Mouse (Mus musculus) olfactory bulb, adult 2 months (tissue): Measurements from ENCODE around the gene Thap2. TPM values are rescaled to one million over a fixed set of nuclear protein-coding genes. Genes with fewer than 3 reads are reported as not detected.

Experiments
- H3K27ac ChIP-seq: fragments of 200-500 bp; 2 replicates; pipeline ENCODE4 v1.5.1; 2012; ENCODE audit warnings: low read depth, low read length; ENCODE audit not compliant: insufficient read depth
- H3K4me1 ChIP-seq: fragments of 200-500 bp; 2 replicates; pipeline ENCODE4 v1.6.1; 2012; ENCODE audit warnings: low read length; ENCODE audit not compliant: control insufficient read depth, insufficient read depth
- H3K4me3 ChIP-seq: fragments of 200-500 bp; 2 replicates; pipeline ENCODE4 v1.5.1; 2012; ENCODE audit warnings: mild to moderate bottlenecking, low read depth, low read length, moderate library complexity; ENCODE audit not compliant: insufficient read depth
- CTCF ChIP-seq: fragments of 200-500 bp; IDR thresholded peaks from 2 replicates; pipeline ENCODE4 v1.5.1; 2012; ENCODE audit warnings: low read depth, mild to moderate bottlenecking, low read length, moderate library complexity; ENCODE audit not compliant: insufficient read depth
- POLR2A ChIP-seq: fragments of 200-500 bp; IDR thresholded peaks from 2 replicates; pipeline ENCODE4 v1.6.1; 2012; ENCODE audit warnings: mild to moderate bottlenecking, low read depth, low read length, moderate library complexity; ENCODE audit not compliant: insufficient read depth
- WGBS: fragments of 180-500 bp; shearing (Covaris S2); methylation state at CpG from one replicate; pipeline ENCODE4 v1.1.7; 2018; 5-methylcytosine and 5-hydroxymethylcytosine counted together
- polyA plus RNA-seq: library from polyadenylated mRNA; stranded (reverse); fragments of >200 nt; gene quantifications from 2 replicates; pipeline ENCODE4 v1.2.4, GENCODE M21; 2012; ENCODE audit warnings: low replicate concordance; ENCODE audit not compliant: missing spikeins, insufficient read depth, insufficient read length

Gene Thap2
- polyA plus RNA-seq, 1 experiment, result not detected

DNA sequence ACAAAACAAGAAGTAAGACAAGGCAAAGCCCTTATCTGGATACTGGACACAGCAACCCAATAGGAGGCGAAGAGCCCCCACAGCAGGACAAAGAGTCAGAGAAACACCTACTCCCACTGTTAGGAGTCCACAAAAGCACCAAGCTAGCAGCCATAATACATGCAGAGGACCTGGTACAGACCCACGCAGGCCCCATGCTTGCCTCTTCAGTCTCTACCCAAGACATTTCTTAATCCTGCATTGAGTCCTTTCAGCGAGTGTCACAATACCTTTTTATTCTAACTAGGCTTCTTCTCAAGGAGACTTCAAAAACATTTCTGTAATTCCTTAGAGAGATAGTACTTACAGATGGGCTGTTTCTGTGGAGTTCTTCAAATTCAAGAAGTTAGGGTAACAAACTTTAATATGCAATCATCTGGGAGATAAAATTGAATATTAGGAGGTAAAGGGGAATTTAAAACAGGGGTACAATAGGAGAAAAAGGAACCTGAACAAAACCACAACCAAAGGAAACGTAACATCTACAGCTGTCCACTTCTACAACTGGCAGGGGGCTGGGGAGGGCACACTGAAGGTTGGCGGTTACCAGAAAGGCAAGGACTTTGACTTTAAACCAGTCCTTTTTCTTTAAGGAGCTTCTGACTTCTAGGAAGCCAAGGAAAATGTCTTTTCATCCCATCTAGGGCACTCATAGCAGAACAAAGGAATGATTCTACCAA, 62.8 kb downstream of the Thap2 start:
- TF ChIP-seq POLR2A (no peak), CTCF (no peak)
- Histone ChIP-seq H3K27ac (no peak overlapping the region), H3K4me1 (no peaks in the 10 kb centered on the region), H3K4me3 (no peak overlapping the region)
- 78% methylated on average over 5 of the region's 5 CpGs for WGBS

Other genes starting within 250 kb of the Thap2 start
- gene Tph2, start 199.4 kb downstream of the Thap2 start, polyA plus RNA-seq, result not detected in 2 replicates
- gene Tbc1d15, start 133.0 kb downstream of the Thap2 start, polyA plus RNA-seq, result not detected in 2 replicates
- gene Rab21, start 68.8 kb downstream of the Thap2 start, polyA plus RNA-seq, result 184 and 283 TPM in 2 replicates
- gene Tmem19, start 21.9 kb downstream of the Thap2 start, polyA plus RNA-seq, result not detected in 2 replicates
- not detected in 2 replicates for gene Zfc3h1, start 516 bp upstream of the Thap2 start, polyA plus RNA-seq
- gene A930009A15Rik, start 185.5 kb upstream of the Thap2 start, polyA plus RNA-seq, result not detected in 2 replicates
- gene Lgr5, start 203.3 kb upstream of the Thap2 start, polyA plus RNA-seq, result not detected in 2 replicates